Mouse (Mus musculus): ENCODE results near the gene Rrp15.

DNA sequence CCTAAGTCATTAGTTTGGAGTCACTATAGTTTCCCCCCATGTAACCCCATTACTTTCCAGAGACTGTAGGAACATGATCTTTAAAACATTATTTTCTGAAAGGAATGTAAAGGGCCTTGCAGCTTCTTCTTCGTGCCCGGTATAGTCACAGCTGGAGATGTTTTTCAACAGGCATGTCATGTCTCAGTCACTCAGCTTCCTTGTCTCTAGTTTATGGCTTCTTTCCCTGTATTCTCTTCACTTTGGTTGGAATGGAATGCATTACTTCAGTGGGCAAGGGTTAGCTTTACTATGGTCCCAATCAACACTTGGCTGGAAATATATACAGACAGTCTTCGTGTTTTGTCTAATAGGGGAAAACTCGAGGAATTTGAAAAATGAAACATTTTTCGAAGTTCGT is 22.8 kb upstream of the Rrp15 start:
- TF ChIP-seq CTCF (IDR thresholded peaks at IDR 0.05; ENCODE audit: low read depth) (no peak), EP300 (optimal IDR thresholded peaks at IDR 0.05) (no peak)
